Mouse (Mus musculus) MEL (cell line): ENCODE measurements around the gene Arpp19. TPM values are rescaled to one million over a fixed set of nuclear protein-coding genes. Genes with fewer than 3 reads are reported as not detected.

Source experiments
- DNase-seq: peaks from one replicate; pipeline ENCODE4 v3.0.0; 2011; ENCODE audit warnings: low read depth, low spot score
- H3K27ac ChIP-seq: 2 replicates; pipeline ENCODE4 v1.5.1; 2012; ENCODE audit warnings: low read depth, mild to moderate bottlenecking, control low read depth, low read length, moderate library complexity; ENCODE audit not compliant: control insufficient read depth
- H3K27me3 ChIP-seq, 2 experiments: fragments of 150-350 bp in 1 of 2; sonication (generic) in 1 of 2; 2 replicates each; pipeline ENCODE4 v1.6.1; 2012; ENCODE audit warnings: low read length in 2 of 2, mild to moderate bottlenecking in 2 of 2, improper control_type of control experiment in 1 of 2, moderate library complexity in 1 of 2; ENCODE audit not compliant: insufficient read depth in 2 of 2, control insufficient read depth in 1 of 2
- H3K36me3 ChIP-seq, 2 experiments: 2 replicates each; pipeline ENCODE4 v1.6.1; 2012 to 2014; ENCODE audit warnings: low read length in 2 of 2, improper control_type of control experiment in 1 of 2, inconsistent platforms in 1 of 2, mild to moderate bottlenecking in 1 of 2; ENCODE audit not compliant: insufficient read depth in 2 of 2, control insufficient read depth in 1 of 2
- H3K4me1 ChIP-seq, 2 experiments: fragments of 150-350 bp in 1 of 2; sonication (generic) in 1 of 2; 2 replicates each; pipeline ENCODE4 v1.6.1; 2012; ENCODE audit warnings: low read length in 2 of 2, improper control_type of control experiment in 1 of 2, mild to moderate bottlenecking in 1 of 2; ENCODE audit not compliant: insufficient read depth in 2 of 2, control insufficient read depth in 1 of 2
- H3K4me3 ChIP-seq, 2 experiments: fragments of 150-350 bp in 1 of 2; sonication (generic) in 1 of 2; 2 replicates each; pipeline ENCODE4 v1.5.1; 2012; ENCODE audit warnings: low read depth in 2 of 2, low read length in 2 of 2, mild to moderate bottlenecking in 2 of 2, moderate library complexity in 2 of 2, control low read depth in 1 of 2, improper control_type of control experiment in 1 of 2; ENCODE audit not compliant: control insufficient read depth in 1 of 2, insufficient read depth in 1 of 2
- H3K79me2 ChIP-seq: 2 replicates; pipeline ENCODE4 v1.6.1; 2012; ENCODE audit warnings: mild to moderate bottlenecking, low read length, moderate library complexity; ENCODE audit not compliant: control insufficient read depth, poor library complexity, insufficient read depth
- H3K9ac ChIP-seq: 2 replicates; pipeline ENCODE4 v1.6.1; 2012; ENCODE audit warnings: low read depth, mild to moderate bottlenecking, control low read depth, low read length, moderate library complexity; ENCODE audit not compliant: control insufficient read depth, poor library complexity, severe bottlenecking
- H3K9me3 ChIP-seq: fragments of 150-350 bp; sonication (generic); replicated peaks from 2 replicates; pipeline ENCODE4 v1.6.1; 2012; ENCODE audit warnings: mild to moderate bottlenecking, low read length, improper control_type of control experiment, moderate library complexity; ENCODE audit not compliant: insufficient read depth
- CHD1 ChIP-seq: IDR thresholded peaks from 2 replicates; pipeline ENCODE4 v1.6.1; 2012; ENCODE audit warnings: low read depth, mild to moderate bottlenecking, inconsistent platforms, low read length, improper control_type of control experiment
- CTCF ChIP-seq, 3 experiments: IDR thresholded peaks in 2 of 3; conservative IDR thresholded peaks in 1 of 3; 2 replicates each; pipeline ENCODE4 v1.5.1; 2011 to 2012; ENCODE audit warnings: low read length in 3 of 3, low read depth in 2 of 3, mild to moderate bottlenecking in 2 of 3, improper control_type of control experiment in 1 of 3, inconsistent platforms in 1 of 3, mixed read lengths in 1 of 3, moderate library complexity in 1 of 3; ENCODE audit not compliant: control insufficient read depth in 1 of 3, insufficient read depth in 1 of 3, poor library complexity in 1 of 3, severe bottlenecking in 1 of 3
- EP300 ChIP-seq, 2 experiments: IDR thresholded peaks; 2 replicates each; pipeline ENCODE4 v1.6.1; 2011; ENCODE audit warnings: improper control_type of control experiment in 2 of 2, low read length in 2 of 2, low read depth in 1 of 2, mild to moderate bottlenecking in 1 of 2
- GATA1 ChIP-seq: IDR thresholded peaks from 2 replicates; pipeline ENCODE4 v1.6.1; 2011; ENCODE audit warnings: low read depth, low read length, improper control_type of control experiment
- MXI1 ChIP-seq: IDR thresholded peaks from 2 replicates; pipeline ENCODE4 v1.6.1; 2011; ENCODE audit warnings: mild to moderate bottlenecking, low read depth, low read length, improper control_type of control experiment
- NELFE ChIP-seq: IDR thresholded peaks from 2 replicates; pipeline ENCODE4 v1.6.1; 2011; ENCODE audit warnings: low read depth, low read length, improper control_type of control experiment
- SIN3A ChIP-seq: IDR thresholded peaks from 2 replicates; pipeline ENCODE4 v1.6.1; 2012; ENCODE audit warnings: low read length, improper control_type of control experiment, inconsistent platforms
- TAL1 ChIP-seq: IDR thresholded peaks from 2 replicates; pipeline ENCODE4 v1.6.1; 2012; ENCODE audit warnings: mild to moderate bottlenecking, inconsistent platforms, low read length, moderate library complexity, mixed read lengths
- UBTF ChIP-seq: IDR thresholded peaks from 2 replicates; pipeline ENCODE4 v1.6.1; 2012; ENCODE audit warnings: low read depth, mild to moderate bottlenecking, inconsistent platforms, low read length, improper control_type of control experiment, moderate library complexity, borderline replicate concordance; ENCODE audit not compliant: insufficient read depth
- USF1 ChIP-seq: IDR thresholded peaks from 2 replicates; pipeline ENCODE4 v1.6.1; 2014; ENCODE audit warnings: low read depth, mild to moderate bottlenecking, inconsistent platforms, low read length, improper control_type of control experiment, moderate library complexity
- USF2 ChIP-seq, 2 experiments: IDR thresholded peaks; 2 replicates each; pipeline ENCODE4 v1.6.1; 2011 to 2012; ENCODE audit warnings: improper control_type of control experiment in 2 of 2, low read length in 2 of 2, borderline replicate concordance in 1 of 2, inconsistent platforms in 1 of 2, low read depth in 1 of 2, mild to moderate bottlenecking in 1 of 2; ENCODE audit not compliant: insufficient read depth in 1 of 2
- ZC3H11A ChIP-seq: IDR thresholded peaks from 2 replicates; pipeline ENCODE4 v1.6.1; 2012; ENCODE audit warnings: low read depth, mild to moderate bottlenecking, inconsistent platforms, low read length, improper control_type of control experiment
- ZKSCAN1 ChIP-seq: IDR thresholded peaks from 2 replicates; pipeline ENCODE4 v1.6.1; 2012; ENCODE audit warnings: low read depth, mild to moderate bottlenecking, inconsistent platforms, low read length, improper control_type of control experiment, moderate library complexity
- polyA plus RNA-seq, 2 experiments: library from polyadenylated mRNA; stranded (reverse) in 1 of 2; unstranded in 1 of 2; fragments of >175 nt in 1 of 2; fragments of >200 nt in 1 of 2; gene quantifications; 2 replicates each; pipeline versions ENCODE4 v1.2.1 to v1.2.4; 2012; ENCODE audit warnings: low replicate concordance in 2 of 2, low read depth in 1 of 2; ENCODE audit not compliant: insufficient read length in 2 of 2, insufficient read depth in 1 of 2, missing spikeins in 1 of 2
- total RNA-seq: library from RNA; depleted of rRNA; stranded (reverse); fragments of 300-350 nt; gene quantifications from 2 replicates; pipeline ENCODE4 v1.2.3, GENCODE M21; 2012

Arpp19 gene
- total and polyA plus RNA-seq, 3 experiments = 230 to 237 TPM; not detected in 1

GRCm38 (mm10) chr9:75051841-75052240, 14.4 kb downstream of the Arpp19 start:
- peaks cover 23% of the 10 kb centered on the region for H3K79me2 ChIP-seq
- H3K27me3 ChIP-seq = no peaks in the 10 kb centered on the region
- no peak overlapping the region for H3K9ac ChIP-seq
- H3K9me3 ChIP-seq = no peaks in the 10 kb centered on the region
- TF ChIP-seq ZKSCAN1 = no peak
- H3K4me3 ChIP-seq = no peak overlapping the region
- no peak for DNase-seq
- peaks cover 0 to 6% of the 10 kb centered on the region in 2 experiments; a peak in 2 of 4 replicates for H3K4me1 ChIP-seq
- H3K27ac ChIP-seq = no peak overlapping the region
- peaks cover 24 to 25% of the 10 kb centered on the region in 2 experiments for H3K36me3 ChIP-seq

GRCm38 (mm10) chr9:75055046-75055445, 17.6 kb downstream of the Arpp19 start:
- H3K4me3 ChIP-seq = no peak overlapping the region
- no peaks in the 10 kb centered on the region for H3K9me3 ChIP-seq
- H3K9ac ChIP-seq = no peak overlapping the region
- no peak for TF ChIP-seq UBTF
- no peak for TF ChIP-seq SIN3A
- no peak for TF ChIP-seq ZC3H11A
- TF ChIP-seq TAL1 = no peak
- no peak for TF ChIP-seq USF1
- no peak for TF ChIP-seq GATA1
- H3K27ac ChIP-seq = no peak overlapping the region
- peaks cover 8 to 35% of the 10 kb centered on the region in 2 experiments for H3K36me3 ChIP-seq
- H3K27me3 ChIP-seq = no peaks in the 10 kb centered on the region
- no peak for DNase-seq
- H3K79me2 ChIP-seq = peaks cover 11% of the 10 kb centered on the region
- H3K4me1 ChIP-seq = no peaks in the 10 kb centered on the region

- DNase-seq = no peak
- H3K4me3 ChIP-seq = no peak overlapping the region
- H3K4me1 ChIP-seq = peaks cover 0 to under 1% of the 10 kb centered on the region in 2 experiments; a peak in 1 of 4 replicates
- H3K79me2 ChIP-seq = no peaks in the 10 kb centered on the region
- no peaks in the 10 kb centered on the region for H3K27me3 ChIP-seq
- H3K9me3 ChIP-seq = no peaks in the 10 kb centered on the region
- no peaks in the 10 kb centered on the region; a peak in 2 of 4 replicates for H3K36me3 ChIP-seq
- no peak overlapping the region for H3K9ac ChIP-seq
- no peak for TF ChIP-seq CTCF (IDR thresholded peaks at IDR 0.05 in 2 of 3, conservative IDR thresholded peaks at IDR 0.05 in 1 of 3; ENCODE audit: control insufficient read depth in 1 of 3, insufficient read depth in 1 of 3, low read depth in 2 of 3, low read length in 3 of 3, poor library complexity in 1 of 3, severe bottlenecking in 1 of 3)
- no peak for TF ChIP-seq MXI1
- no peak for TF ChIP-seq USF2 (IDR thresholded peaks at IDR 0.05; ENCODE audit: borderline replicate concordance in 1 of 2, insufficient read depth in 1 of 2, low read depth in 1 of 2, low read length in 2 of 2)
- no peak for TF ChIP-seq NELFE
- no peak for TF ChIP-seq EP300 (IDR thresholded peaks at IDR 0.05; ENCODE audit: low read depth in 1 of 2, low read length in 2 of 2)
- no peak for TF ChIP-seq CHD1
- no peak for TF ChIP-seq USF1
- no peak overlapping the region for H3K27ac ChIP-seq
These were observed 27.4 kb downstream of the Arpp19 start for GRCm38 (mm10) chr9:75064678-75065331.
